Mouse (Mus musculus): ENCODE results near the gene Hnf4a.
"Not testable (repeated sequence)": the region's sequence is repeated elsewhere in the genome, so short reads cannot be mapped to it uniquely, and the experiment has no call there.

Gene Hnf4a

GRCm38 (mm10) chr2:163506300-163507004, at the start of gene Hnf4a:
Gene Hnf4a (plus strand): TSS chr2:163506808.
- DNase-seq: no peak

- no peak for DNase-seq
Observed at GRCm38 (mm10) chr2:163458539-163459265, 47.9 kb upstream of the Hnf4a start.

GRCm38 (mm10) chr2:163459380-163459779, 47.2 kb upstream of the Hnf4a start:
- DNase-seq: no peak

GRCm38 (mm10) chr2:163460622-163461021, 46.0 kb upstream of the Hnf4a start:
- no peak for DNase-seq

- DNase-seq: not testable (repeated sequence)
Observed at GRCm38 (mm10) chr2:163461307-163461706, 45.3 kb upstream of the Hnf4a start.

- no peak for DNase-seq
Observed at GRCm38 (mm10) chr2:163462386-163462785, 44.2 kb upstream of the Hnf4a start.

GRCm38 (mm10) chr2:163462801-163463200, 43.8 kb upstream of the Hnf4a start:
- DNase-seq: no peak

GRCm38 (mm10) chr2:163463251-163463769, 43.3 kb upstream of the Hnf4a start:
- no peak for DNase-seq

GRCm38 (mm10) chr2:163463998-163464397, 42.6 kb upstream of the Hnf4a start:
- no peak for DNase-seq

GRCm38 (mm10) chr2:163464562-163464961, 42.0 kb upstream of the Hnf4a start:
- no peak for DNase-seq

GRCm38 (mm10) chr2:163466771-163467170, 39.8 kb upstream of the Hnf4a start:
- no peak for DNase-seq

- no peak for DNase-seq
Observed at GRCm38 (mm10) chr2:163467585-163467984, 39.0 kb upstream of the Hnf4a start.

- no peak for DNase-seq
Observed at GRCm38 (mm10) chr2:163468866-163469265, 37.7 kb upstream of the Hnf4a start.

- DNase-seq: no peak
Observed at GRCm38 (mm10) chr2:163469711-163470110, 36.9 kb upstream of the Hnf4a start.

GRCm38 (mm10) chr2:163471136-163471535, 35.5 kb upstream of the Hnf4a start:
- no peak for DNase-seq

GRCm38 (mm10) chr2:163471710-163472465, 34.7 kb upstream of the Hnf4a start:
- DNase-seq: peak; percentile 39

GRCm38 (mm10) chr2:163472466-163472851, 34.1 kb upstream of the Hnf4a start, which contains the start of gene Fitm2:
Gene Fitm2 (minus strand): TSS chr2:163472629.
- peak; percentile 94 for DNase-seq

- DNase-seq: peak; percentile 26
Observed at GRCm38 (mm10) chr2:163480191-163480825, 26.3 kb upstream of the Hnf4a start.

GRCm38 (mm10) chr2:163481539-163482029, 25.0 kb upstream of the Hnf4a start:
- peak; percentile 46 for DNase-seq

- DNase-seq: no peak
Observed at GRCm38 (mm10) chr2:163487360-163487759, 19.2 kb upstream of the Hnf4a start.

GRCm38 (mm10) chr2:163489725-163490291, 16.8 kb upstream of the Hnf4a start:
- no peak for DNase-seq

- no peak for DNase-seq
Observed at GRCm38 (mm10) chr2:163490656-163491055, 16.0 kb upstream of the Hnf4a start.

Data from kidney, adult 11 months (tissue).